Mouse (Mus musculus): ENCODE measurements around the gene Mctp1. TPM values are rescaled to one million over a fixed set of nuclear protein-coding genes. Genes with fewer than 3 reads are reported as not detected.

Mctp1 gene
- polyA plus RNA-seq, 1 experiment = 16.8 TPM

DNA sequence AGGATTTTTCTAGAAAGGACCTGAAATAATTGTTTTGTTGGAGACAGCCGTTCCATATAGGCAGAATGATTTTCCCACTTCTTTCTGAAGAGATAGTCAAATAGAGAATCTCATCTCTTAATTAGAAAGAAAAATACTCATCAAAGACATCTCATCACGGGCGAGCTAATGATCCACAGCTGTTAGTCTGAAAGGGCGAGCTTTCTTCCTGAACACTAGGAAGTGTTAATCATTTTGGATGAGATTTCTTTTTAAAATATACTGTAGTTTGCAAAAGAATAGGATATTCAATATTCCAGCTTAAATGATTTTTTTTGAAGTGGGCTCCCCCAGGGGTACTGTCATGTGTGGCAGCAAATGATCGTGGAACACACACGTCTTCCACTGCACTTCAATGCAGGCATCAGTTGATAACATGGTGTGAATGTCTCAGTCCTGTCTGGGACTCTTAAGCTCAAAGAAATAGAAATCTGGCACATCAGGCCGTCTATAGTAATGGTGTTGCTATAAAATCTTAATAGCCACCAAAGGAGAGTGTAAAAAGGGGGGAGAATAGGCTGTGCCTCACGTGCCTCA, 500.3 kb downstream of the Mctp1 start:
- Histone ChIP-seq H3K4me1 (ENCODE audit: control insufficient read depth, insufficient read depth, low read length) (no peaks in the 10 kb centered on the region), H3K27ac (ENCODE audit: insufficient read depth, low read depth, low read length) (no peak overlapping the region), H3K4me3 (ENCODE audit: insufficient read depth, low read length) (no peak overlapping the region)
- TF ChIP-seq POLR2A (IDR thresholded peaks at IDR 0.05; ENCODE audit: borderline replicate concordance, low read depth, low read length) = no peak
- TF ChIP-seq CTCF (IDR thresholded peaks at IDR 0.05; ENCODE audit: low read depth, low read length) = no peak

DNA sequence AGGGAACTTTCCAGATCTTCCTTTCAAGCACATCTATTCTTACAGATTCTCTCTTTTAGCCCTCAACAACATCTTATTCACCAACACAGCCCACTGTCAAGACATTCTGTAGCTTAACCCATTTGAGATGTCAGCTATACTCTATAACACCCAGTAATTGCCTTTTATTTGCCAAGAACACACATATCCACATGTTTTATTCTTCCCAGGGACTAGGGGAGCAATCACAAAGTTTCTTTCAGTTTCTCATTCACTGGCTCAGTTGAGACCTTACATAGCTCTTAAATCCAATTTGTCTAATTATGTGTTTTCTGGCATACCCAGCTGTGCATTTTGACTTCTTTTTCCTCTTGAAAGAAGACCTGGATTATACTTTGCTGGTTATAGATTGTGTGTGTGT, 508.7 kb downstream of the Mctp1 start:
- TF ChIP-seq POLR2A (IDR thresholded peaks at IDR 0.05; ENCODE audit: borderline replicate concordance, low read depth, low read length) (no peak), CTCF (IDR thresholded peaks at IDR 0.05; ENCODE audit: low read depth, low read length) (no peak)
- no peak overlapping the region for H3K27ac ChIP-seq (ENCODE audit: insufficient read depth, low read depth, low read length)
- H3K4me3 ChIP-seq (ENCODE audit: insufficient read depth, low read length) = no peak overlapping the region
- no peaks in the 10 kb centered on the region for H3K4me1 ChIP-seq (ENCODE audit: control insufficient read depth, insufficient read depth, low read length)

GRCm38 (mm10) chr13:76895770-76896456, 511.6 kb downstream of the Mctp1 start:
- Histone ChIP-seq H3K4me1 (ENCODE audit: control insufficient read depth, insufficient read depth, low read length) (no peaks in the 10 kb centered on the region), H3K27ac (ENCODE audit: insufficient read depth, low read depth, low read length) (no peak overlapping the region), H3K4me3 (ENCODE audit: insufficient read depth, low read length) (no peak overlapping the region)
- TF ChIP-seq CTCF (IDR thresholded peaks at IDR 0.05; ENCODE audit: low read depth, low read length) = no peak
- TF ChIP-seq POLR2A (IDR thresholded peaks at IDR 0.05; ENCODE audit: borderline replicate concordance, low read depth, low read length) = no peak

GRCm38 (mm10) chr13:76896457-76896790, 512.1 kb downstream of the Mctp1 start:
- H3K4me3 ChIP-seq (ENCODE audit: insufficient read depth, low read length) = no peak overlapping the region
- TF ChIP-seq CTCF (IDR thresholded peaks at IDR 0.05; ENCODE audit: low read depth, low read length) (no peak), POLR2A (IDR thresholded peaks at IDR 0.05; ENCODE audit: borderline replicate concordance, low read depth, low read length) (no peak)
- no peak overlapping the region for H3K27ac ChIP-seq (ENCODE audit: insufficient read depth, low read depth, low read length)
- no peaks in the 10 kb centered on the region for H3K4me1 ChIP-seq (ENCODE audit: control insufficient read depth, insufficient read depth, low read length)

DNA sequence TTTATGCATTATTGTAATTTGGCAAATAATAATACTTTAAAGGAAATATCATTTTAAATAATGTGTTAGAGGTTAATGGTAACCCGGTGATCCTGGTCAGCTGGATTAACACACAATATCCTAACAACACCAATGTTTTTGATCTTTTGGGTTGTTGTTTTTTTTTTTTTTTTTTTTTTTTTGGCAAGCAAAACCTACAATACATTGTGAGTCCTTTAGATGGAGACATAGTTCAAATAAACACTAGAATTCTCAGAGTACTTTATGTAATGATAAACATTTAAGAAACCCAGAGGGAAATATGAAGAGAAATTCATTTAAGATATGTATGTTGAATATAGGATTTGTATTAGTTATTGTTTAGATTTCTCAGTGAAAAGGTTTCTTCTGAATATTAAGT, 534.0 kb downstream of the Mctp1 start:
- Histone ChIP-seq H3K4me1 (ENCODE audit: control insufficient read depth, insufficient read depth, low read length) (no peaks in the 10 kb centered on the region), H3K27ac (ENCODE audit: insufficient read depth, low read depth, low read length) (no peak overlapping the region), H3K4me3 (ENCODE audit: insufficient read depth, low read length) (no peak overlapping the region)
- TF ChIP-seq POLR2A (IDR thresholded peaks at IDR 0.05; ENCODE audit: borderline replicate concordance, low read depth, low read length) = no peak
- TF ChIP-seq CTCF (IDR thresholded peaks at IDR 0.05; ENCODE audit: low read depth, low read length) = no peak

- Histone ChIP-seq H3K27ac (ENCODE audit: insufficient read depth, low read depth, low read length) (no peak overlapping the region), H3K4me3 (ENCODE audit: insufficient read depth, low read length) (no peak overlapping the region), H3K4me1 (ENCODE audit: control insufficient read depth, insufficient read depth, low read length) (no peaks in the 10 kb centered on the region)
- no peak for TF ChIP-seq POLR2A (IDR thresholded peaks at IDR 0.05; ENCODE audit: borderline replicate concordance, low read depth, low read length)
- no peak for TF ChIP-seq CTCF (IDR thresholded peaks at IDR 0.05; ENCODE audit: low read depth, low read length)
Measured at GRCm38 (mm10) chr13:76926851-76927250, 542.5 kb downstream of the Mctp1 start.

DNA sequence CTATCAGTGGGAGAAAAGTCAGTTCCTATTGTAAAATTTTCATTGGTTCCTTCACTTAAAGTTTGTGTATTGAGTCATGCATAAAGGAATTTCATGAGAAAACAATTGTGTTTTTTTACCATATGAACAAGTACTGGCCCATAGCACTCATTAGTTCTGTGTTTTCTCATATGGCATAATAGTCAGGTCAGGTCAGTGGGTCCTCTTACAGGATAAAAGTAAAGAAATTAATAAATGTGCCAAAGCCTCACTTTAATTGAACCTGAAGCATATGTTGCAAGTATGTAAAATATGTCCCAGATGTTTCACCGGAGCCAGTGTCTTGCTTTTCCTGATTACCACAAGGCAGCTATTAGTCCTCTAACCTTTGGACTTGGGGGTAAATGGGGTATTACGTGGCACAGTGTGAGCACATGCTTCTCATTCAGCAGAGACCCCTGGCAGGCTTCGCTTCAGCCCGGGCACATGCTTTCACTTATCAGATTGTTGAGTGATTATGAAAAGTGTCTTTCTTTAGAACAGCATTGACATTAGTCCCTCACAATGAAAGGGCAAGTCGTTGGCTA, 543.6 kb downstream of the Mctp1 start:
- Histone ChIP-seq H3K27ac (ENCODE audit: insufficient read depth, low read depth, low read length) (no peak overlapping the region), H3K4me3 (ENCODE audit: insufficient read depth, low read length) (no peak overlapping the region), H3K4me1 (ENCODE audit: control insufficient read depth, insufficient read depth, low read length) (no peaks in the 10 kb centered on the region)
- no peak for TF ChIP-seq POLR2A (IDR thresholded peaks at IDR 0.05; ENCODE audit: borderline replicate concordance, low read depth, low read length)
- TF ChIP-seq CTCF (IDR thresholded peaks at IDR 0.05; ENCODE audit: low read depth, low read length) = no peak

DNA sequence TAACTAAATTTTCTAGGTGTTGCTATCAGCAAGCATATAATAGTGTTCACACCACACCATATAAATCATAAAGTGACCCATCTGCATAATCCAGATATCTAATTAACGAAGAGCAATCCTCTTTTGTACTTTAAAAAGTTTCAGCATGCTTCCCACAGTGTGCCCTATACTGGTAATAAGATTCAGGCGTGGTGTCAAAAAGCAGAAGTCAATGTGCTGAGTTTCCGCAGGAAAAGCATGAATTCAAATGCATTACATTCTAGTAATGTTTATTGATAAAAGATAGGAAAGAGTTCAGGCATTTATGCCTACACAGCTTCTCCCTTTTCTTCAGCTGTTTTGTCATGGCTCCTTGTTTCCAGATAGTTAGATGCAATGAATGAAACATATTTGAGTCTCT, 544.8 kb downstream of the Mctp1 start:
- no peak for TF ChIP-seq CTCF (IDR thresholded peaks at IDR 0.05; ENCODE audit: low read depth, low read length)
- no peak for TF ChIP-seq POLR2A (IDR thresholded peaks at IDR 0.05; ENCODE audit: borderline replicate concordance, low read depth, low read length)
- Histone ChIP-seq H3K4me3 (ENCODE audit: insufficient read depth, low read length) (no peak overlapping the region), H3K27ac (ENCODE audit: insufficient read depth, low read depth, low read length) (no peak overlapping the region)

GRCm38 (mm10) chr13:76932933-76933332, 548.6 kb downstream of the Mctp1 start:
- no peaks in the 10 kb centered on the region for H3K4me1 ChIP-seq (ENCODE audit: control insufficient read depth, insufficient read depth, low read length)
- no peak for TF ChIP-seq CTCF (IDR thresholded peaks at IDR 0.05; ENCODE audit: low read depth, low read length)
- TF ChIP-seq POLR2A (IDR thresholded peaks at IDR 0.05; ENCODE audit: borderline replicate concordance, low read depth, low read length) = no peak
- H3K27ac ChIP-seq (ENCODE audit: insufficient read depth, low read depth, low read length) = no peak overlapping the region
- no peak overlapping the region for H3K4me3 ChIP-seq (ENCODE audit: insufficient read depth, low read length)

More for the DNA sequence above, 544.8 kb downstream of the Mctp1 start:
- no peaks in the 10 kb centered on the region for H3K4me1 ChIP-seq (ENCODE audit: control insufficient read depth, insufficient read depth, low read length)

DNA sequence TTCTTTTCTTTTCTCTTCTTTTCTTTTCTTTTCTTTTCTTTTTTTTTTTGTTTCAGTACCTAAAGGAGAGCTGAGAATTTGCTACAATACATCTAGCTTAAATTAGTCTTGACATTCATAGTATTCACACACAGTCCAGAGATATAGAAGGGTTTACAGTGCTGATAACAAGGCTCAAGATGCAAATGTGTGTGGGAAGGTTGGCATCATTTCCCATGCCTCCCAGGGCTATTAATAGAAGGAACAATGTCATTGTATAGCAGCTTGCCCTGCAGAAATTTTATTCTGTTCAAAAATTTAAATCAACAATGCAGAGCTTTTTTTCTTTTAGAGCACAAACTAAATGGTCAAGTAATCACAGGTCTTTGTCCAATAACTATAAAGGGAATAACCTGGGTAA, 564.9 kb downstream of the Mctp1 start:
- Histone ChIP-seq H3K27ac (ENCODE audit: insufficient read depth, low read depth, low read length) (no peak overlapping the region), H3K4me3 (ENCODE audit: insufficient read depth, low read length) (no peak overlapping the region), H3K4me1 (ENCODE audit: control insufficient read depth, insufficient read depth, low read length) (no peaks in the 10 kb centered on the region)
- TF ChIP-seq POLR2A (IDR thresholded peaks at IDR 0.05; ENCODE audit: borderline replicate concordance, low read depth, low read length) = no peak
